Mouse (Mus musculus) bone marrow, adult 2 months (tissue): ENCODE measurements around the gene Syce2.

ENCODE experiments used
- CTCF ChIP-seq: fragments of 200-500 bp; IDR thresholded peaks from 2 replicates; pipeline ENCODE4 v1.5.1; 2011; ENCODE audit warnings: low read length, control low read depth; ENCODE audit not compliant: control insufficient read depth, insufficient read depth
- POLR2A ChIP-seq: fragments of 200-500 bp; IDR thresholded peaks from 2 replicates; pipeline ENCODE4 v1.6.1; 2011; ENCODE audit warnings: low read depth, mild to moderate bottlenecking, control low read depth, low read length, borderline replicate concordance; ENCODE audit not compliant: control insufficient read depth

DNA sequence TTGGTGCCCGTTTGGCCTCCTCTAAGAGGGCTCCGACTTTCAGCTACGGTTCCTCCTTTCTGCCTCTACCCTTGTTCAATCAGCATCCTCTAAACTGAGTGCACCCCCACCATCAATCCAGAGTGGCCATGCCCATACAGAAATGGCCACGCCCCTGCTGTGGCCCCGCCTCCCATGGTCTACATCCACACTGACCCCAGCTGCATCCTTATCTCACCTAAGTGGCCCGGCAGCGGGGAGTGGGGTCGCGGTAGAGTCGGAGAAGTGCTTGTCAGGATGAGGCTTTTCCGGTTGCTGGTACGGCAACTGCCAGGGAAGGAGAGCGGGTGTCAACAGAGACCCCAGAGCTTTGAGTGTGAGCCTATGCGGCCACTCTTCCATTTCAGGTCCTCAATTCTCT lies 63.6 kb downstream of the Syce2 start:
- TF ChIP-seq CTCF (no peak), POLR2A (no peak)
